Mouse (Mus musculus) embryonic facial prominence, embryonic 10.5 days (tissue): Measurements from ENCODE around the gene Ddx47. TPM values are rescaled to one million over a fixed set of nuclear protein-coding genes. Genes with fewer than 3 reads are reported as not detected.
A peak's percentile ranks its signal among the peaks of the same experiment; 100 is the strongest.

Experiments used
- DNase-seq: peaks from one replicate; pipeline ENCODE4 v3.0.0-alpha.2; 2017; ENCODE audit warnings: low spot score
- H3K27ac ChIP-seq: fragments of 300-500 bp; sonication (generic); replicated peaks from 2 replicates; pipeline ENCODE4 v1.5.1; 2016; ENCODE audit warnings: mild to moderate bottlenecking
- H3K27me3 ChIP-seq: fragments of 300-500 bp; sonication (generic); replicated peaks from 2 replicates; pipeline ENCODE4 v1.6.1; 2016; ENCODE audit warnings: low read depth, mild to moderate bottlenecking; ENCODE audit not compliant: poor library complexity, severe bottlenecking
- H3K36me3 ChIP-seq: fragments of 300-500 bp; sonication (generic); replicated peaks from 2 replicates; pipeline ENCODE4 v1.6.1; 2016; ENCODE audit warnings: mild to moderate bottlenecking, moderate library complexity
- H3K4me1 ChIP-seq: fragments of 300-500 bp; sonication (generic); 2 replicates; pipeline ENCODE4 v1.6.1; 2016
- H3K4me3 ChIP-seq: fragments of 300-500 bp; sonication (generic); 2 replicates; pipeline ENCODE4 v1.5.1; 2016; ENCODE audit warnings: mild to moderate bottlenecking, moderate library complexity
- H3K9me3 ChIP-seq: fragments of 300-500 bp; sonication (generic); 2 replicates; pipeline ENCODE4 v1.6.1; 2016; ENCODE audit warnings: mild to moderate bottlenecking
- WGBS: fragments of 180-500 bp; shearing (Covaris S2); methylation state at CpG from one replicate; pipeline ENCODE4 v1.1.7; 2016; 5-methylcytosine and 5-hydroxymethylcytosine counted together
- polyA plus RNA-seq: library from polyadenylated mRNA; unstranded; fragments of >200 nt; fragmentation: Nextera tagmentation; extraction: Ambion mirVana; gene quantifications from 2 replicates; pipeline ENCODE4 v1.2.1, GENCODE M21; 2016

Ddx47 gene
- polyA plus RNA-seq, 1 experiment from 2014 or later, result 113 TPM

DNA sequence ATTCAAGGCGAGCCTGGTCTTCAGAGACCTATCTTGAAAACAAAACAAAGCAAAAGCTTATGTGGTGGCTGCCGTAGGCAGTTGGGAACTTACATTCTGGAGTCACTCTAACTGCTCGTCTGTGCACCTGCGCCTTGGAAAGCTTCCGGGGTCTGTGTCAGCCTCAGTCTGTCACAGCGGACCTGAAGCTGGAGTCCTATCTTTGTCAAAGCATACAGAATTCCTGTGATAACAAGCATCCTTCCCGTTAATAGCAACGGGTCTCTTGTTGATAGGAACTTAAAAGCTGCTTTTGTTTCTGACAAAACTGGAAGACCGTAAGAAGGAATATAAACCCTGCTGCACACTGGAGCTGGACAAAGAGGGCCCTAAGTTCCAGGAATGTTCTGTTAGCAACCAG, 23.0 kb upstream of the Ddx47 start:
- H3K27me3 ChIP-seq, result peaks cover 8% of the 10 kb centered on the region
- no peak overlapping the region for H3K4me3 ChIP-seq
- WGBS, result 84% methylated on average over 9 of the region's 9 CpGs
- no peak for DNase-seq
- H3K9me3 ChIP-seq, result no peaks in the 10 kb centered on the region
- peaks cover 12% of the 10 kb centered on the region for H3K4me1 ChIP-seq
- no peak overlapping the region for H3K27ac ChIP-seq
- H3K36me3 ChIP-seq, result no peaks in the 10 kb centered on the region

DNA sequence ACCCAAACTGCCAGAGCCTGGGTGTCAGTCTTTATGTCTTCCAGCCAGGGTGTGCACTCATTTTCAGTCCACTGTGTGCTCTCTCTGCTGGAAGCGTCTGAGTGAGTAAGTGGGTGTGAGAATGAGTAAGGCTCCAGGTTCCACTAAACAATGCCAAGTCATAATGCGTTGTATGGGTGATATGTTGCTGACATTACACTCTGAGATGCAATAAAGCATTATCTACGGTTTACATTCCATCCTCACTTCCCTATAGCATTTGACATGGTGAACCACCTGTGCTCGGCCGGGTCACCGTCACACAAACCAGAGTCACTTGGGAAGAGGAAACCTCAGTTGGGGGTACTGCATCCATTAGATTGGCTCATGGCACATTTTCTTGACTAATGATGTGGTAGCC, 20.7 kb upstream of the Ddx47 start:
- peaks cover 8% of the 10 kb centered on the region for H3K4me1 ChIP-seq
- no peaks in the 10 kb centered on the region for H3K27me3 ChIP-seq
- H3K9me3 ChIP-seq, result no peaks in the 10 kb centered on the region
- WGBS, result 93% methylated on average over 6 of the region's 6 CpGs
- H3K36me3 ChIP-seq, result no peaks in the 10 kb centered on the region
- H3K27ac ChIP-seq, result no peak overlapping the region
- H3K4me3 ChIP-seq, result no peak overlapping the region
- DNase-seq, result no peak

DNA sequence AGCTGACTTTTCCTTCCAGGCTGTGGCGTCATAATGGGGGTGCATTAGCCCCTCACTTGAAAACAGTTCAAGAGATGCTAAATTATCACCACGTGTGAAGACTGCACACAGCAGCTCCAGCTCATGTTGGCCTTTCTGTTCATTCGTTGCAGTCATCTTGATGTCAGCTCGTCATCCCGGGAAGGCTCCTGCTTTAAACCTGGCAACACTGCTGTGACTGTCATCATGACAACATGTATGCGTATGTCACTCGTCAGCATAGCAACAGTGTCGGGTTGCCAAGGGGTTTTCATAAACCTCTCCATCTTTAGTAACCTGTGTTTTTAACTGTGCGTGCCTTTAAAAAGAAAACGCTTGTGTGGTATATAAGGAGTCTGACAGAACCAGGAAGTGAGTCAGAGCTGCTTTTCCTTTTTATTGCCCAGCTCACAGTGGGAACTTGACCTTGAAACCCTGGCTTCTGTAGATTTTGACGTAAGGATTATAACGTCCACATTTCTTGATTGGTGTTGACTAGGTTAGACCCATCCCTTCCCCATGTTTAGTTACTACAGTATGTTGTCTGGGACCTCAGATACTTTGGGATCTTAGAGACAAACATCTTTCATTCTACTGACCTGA, 17.3 kb upstream of the Ddx47 start:
- Histone ChIP-seq H3K9me3 (no peaks in the 10 kb centered on the region), H3K27ac (no peak overlapping the region), H3K36me3 (no peaks in the 10 kb centered on the region), H3K4me1 (peaks cover 11% of the 10 kb centered on the region), H3K27me3 (no peaks in the 10 kb centered on the region), H3K4me3 (no peak overlapping the region)
- no peak for DNase-seq
- whole genome bisulfite sequencing, result 74% methylated on average over 12 of the region's 12 CpGs

DNA sequence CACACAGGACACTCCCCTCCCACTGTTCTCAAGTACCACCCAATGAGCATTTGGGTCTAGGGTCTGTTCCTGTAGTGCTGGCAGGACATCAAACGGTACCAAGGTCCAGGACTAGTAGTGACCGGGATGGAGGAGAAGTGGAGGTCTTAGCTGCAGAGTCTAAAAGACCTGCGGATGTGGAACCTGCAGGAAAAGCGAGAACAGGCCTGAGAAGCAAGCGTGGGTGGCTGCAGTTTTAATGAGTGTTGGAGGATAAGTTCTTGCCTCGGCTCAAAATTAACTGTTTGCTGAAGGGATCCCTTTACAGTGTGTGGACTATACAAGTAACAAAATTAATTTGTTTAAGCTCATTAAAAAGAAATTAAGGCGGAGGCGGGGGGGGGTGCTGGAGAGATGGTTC, 16.4 kb upstream of the Ddx47 start:
- H3K4me3 ChIP-seq, result no peak overlapping the region
- WGBS, result 84% methylated on average over 8 of the region's 8 CpGs
- no peaks in the 10 kb centered on the region for H3K36me3 ChIP-seq
- no peak for DNase-seq
- no peaks in the 10 kb centered on the region for H3K27me3 ChIP-seq
- H3K27ac ChIP-seq, result no peak overlapping the region
- H3K4me1 ChIP-seq, result peaks cover 11% of the 10 kb centered on the region
- H3K9me3 ChIP-seq, result no peaks in the 10 kb centered on the region

DNA sequence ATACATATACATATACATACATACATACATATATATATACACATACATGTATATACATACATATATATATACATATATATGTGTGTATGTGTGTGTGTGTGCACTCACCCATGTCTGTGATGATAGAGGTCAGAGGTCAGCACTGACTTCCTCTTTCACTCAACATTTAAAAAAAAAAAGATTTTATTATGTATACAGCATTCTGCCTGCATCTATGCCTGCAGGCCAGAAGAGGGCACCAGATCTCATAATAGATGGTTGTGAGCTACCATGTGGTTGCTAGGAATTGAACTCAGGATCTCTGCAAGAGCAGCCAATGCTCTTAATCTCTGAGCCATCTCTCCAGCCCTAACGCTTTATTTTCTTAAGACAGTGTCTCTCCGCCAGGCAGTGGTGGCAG, 14.5 kb upstream of the Ddx47 start:
- whole genome bisulfite sequencing, result 80% methylated on average over 2 of the region's 2 CpGs
- Histone ChIP-seq H3K27me3 (no peaks in the 10 kb centered on the region), H3K9me3 (no peaks in the 10 kb centered on the region), H3K36me3 (no peaks in the 10 kb centered on the region), H3K4me3 (no peak overlapping the region), H3K4me1 (peaks cover 11% of the 10 kb centered on the region), H3K27ac (no peak overlapping the region)
- no peak for DNase-seq

DNA sequence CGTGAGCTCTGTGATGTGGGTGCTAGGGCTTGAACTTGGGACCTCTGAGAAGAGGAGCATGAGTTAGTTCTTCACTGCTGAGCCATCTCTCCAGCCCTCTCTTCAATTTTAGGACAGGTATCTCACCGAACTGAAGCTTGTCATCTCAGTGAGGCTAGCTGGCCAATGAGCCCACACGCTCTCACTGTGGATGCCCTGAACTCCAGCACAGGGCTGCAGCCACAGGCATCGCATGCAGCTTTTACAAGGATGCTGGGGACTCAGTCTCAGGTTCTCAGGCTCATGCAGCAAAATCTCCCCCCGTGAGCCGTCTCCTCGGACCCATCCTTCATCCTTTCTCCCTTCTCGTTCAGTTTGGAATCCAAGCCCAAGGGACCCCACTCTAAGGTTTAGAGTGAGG, 13.3 kb upstream of the Ddx47 start:
- H3K9me3 ChIP-seq, result no peaks in the 10 kb centered on the region
- no peak for DNase-seq
- H3K27me3 ChIP-seq, result no peaks in the 10 kb centered on the region
- no peaks in the 10 kb centered on the region for H3K36me3 ChIP-seq
- no peak overlapping the region for H3K27ac ChIP-seq
- H3K4me3 ChIP-seq, result no peak overlapping the region
- WGBS, result 83% methylated on average over 8 of the region's 8 CpGs
- peaks cover 11% of the 10 kb centered on the region for H3K4me1 ChIP-seq

DNA sequence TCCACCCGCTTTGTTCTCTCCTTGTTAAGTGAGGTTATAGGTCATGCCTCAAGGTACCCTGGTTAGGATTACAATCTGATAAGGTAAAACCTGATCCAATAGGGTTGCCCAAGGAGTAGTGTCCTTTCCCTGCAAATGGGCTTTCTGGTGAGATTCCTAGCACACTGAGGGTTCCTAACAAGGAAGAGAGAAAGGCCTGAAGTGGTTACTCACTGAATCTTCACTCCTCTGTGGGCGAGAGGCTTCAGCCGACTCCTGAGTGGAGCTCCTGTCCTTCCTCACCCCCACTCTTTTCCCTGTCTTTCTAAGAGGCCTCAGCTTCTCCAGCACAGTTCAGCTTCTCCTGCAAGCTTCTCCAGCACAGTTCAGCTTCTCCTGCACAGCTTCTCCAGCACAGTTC, 12.6 kb upstream of the Ddx47 start:
- H3K27ac ChIP-seq, result no peak overlapping the region
- H3K9me3 ChIP-seq, result no peaks in the 10 kb centered on the region
- H3K36me3 ChIP-seq, result no peaks in the 10 kb centered on the region
- WGBS, result 65% methylated on average over 3 of the region's 3 CpGs
- no peak for DNase-seq
- peaks cover 7% of the 10 kb centered on the region for H3K4me1 ChIP-seq
- no peaks in the 10 kb centered on the region for H3K27me3 ChIP-seq
- no peak overlapping the region for H3K4me3 ChIP-seq

DNA sequence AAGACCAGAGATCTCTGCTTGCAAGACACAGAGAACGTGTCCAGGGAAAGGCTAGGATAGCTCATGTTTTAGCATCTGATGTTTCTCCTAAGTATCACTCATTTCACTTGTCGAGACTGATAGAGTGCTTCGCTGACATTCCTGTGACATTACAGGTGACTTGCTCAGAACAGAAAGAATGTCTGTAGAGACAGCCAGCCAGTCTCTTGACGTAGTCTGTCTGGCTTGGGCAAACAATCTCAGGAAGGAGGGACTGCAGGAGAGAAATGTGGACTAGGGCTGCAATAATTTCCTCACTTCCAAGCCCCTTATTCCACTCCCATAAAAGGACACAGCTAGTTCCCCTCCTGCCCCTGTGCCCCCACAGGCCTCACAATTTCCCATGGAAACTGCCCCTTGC, 11.1 kb upstream of the Ddx47 start:
- no peak for DNase-seq
- Histone ChIP-seq H3K36me3 (no peaks in the 10 kb centered on the region), H3K27me3 (no peaks in the 10 kb centered on the region), H3K4me1 (0 out of 2 replicates have a peak, but pooled peaks cover 3% of the 10 kb centered on the region), H3K4me3 (no peak overlapping the region), H3K27ac (no peak overlapping the region), H3K9me3 (no peaks in the 10 kb centered on the region)
- WGBS, result 69% methylated on average over 4 of the region's 4 CpGs

DNA sequence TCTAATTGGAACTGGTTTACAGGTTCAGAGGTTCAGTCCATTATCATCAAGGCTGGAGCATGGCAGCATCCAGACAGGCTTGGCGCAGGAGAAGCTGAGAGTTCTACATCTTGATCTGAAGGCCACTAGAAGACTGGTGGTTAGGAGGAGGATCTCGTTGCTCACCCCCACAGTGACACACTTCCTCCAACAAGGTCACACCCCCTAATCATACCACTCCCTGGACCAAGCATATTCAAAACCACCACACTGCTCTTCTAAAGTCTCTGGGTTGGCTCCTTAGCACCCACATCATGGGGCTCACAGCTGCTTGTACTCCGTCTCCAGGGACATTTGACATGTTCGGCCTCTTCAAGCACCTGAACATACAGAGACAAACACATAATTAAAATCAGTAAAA, 9.4 kb upstream of the Ddx47 start:
- H3K9me3 ChIP-seq, result no peaks in the 10 kb centered on the region
- WGBS, result 87% methylated on average over 4 of the region's 4 CpGs
- 0 out of 2 replicates have a peak, but pooled peaks cover 3% of the 10 kb centered on the region for H3K4me1 ChIP-seq
- H3K36me3 ChIP-seq, result no peaks in the 10 kb centered on the region
- no peaks in the 10 kb centered on the region for H3K27me3 ChIP-seq
- DNase-seq, result no peak
- no peak overlapping the region for H3K27ac ChIP-seq
- no peak overlapping the region for H3K4me3 ChIP-seq

DNA sequence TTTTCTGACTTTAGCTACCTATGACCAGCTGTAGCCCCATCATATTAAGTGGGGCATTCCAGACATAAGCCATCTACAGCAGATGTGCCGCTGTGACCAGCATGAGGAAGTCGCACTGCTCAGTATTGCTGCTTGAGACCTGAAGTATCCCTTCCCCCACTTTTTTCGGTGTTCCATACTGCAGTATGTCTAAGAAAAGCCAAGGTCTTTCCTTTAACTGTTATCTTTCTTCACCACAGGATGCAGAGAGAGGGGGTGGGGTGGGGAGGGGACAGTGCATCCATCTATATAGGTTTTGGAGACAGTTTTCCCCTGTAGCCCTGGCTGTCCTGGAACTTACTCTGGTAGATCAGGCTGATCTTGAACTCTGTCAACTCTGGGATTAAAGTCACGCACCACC, 5.0 kb upstream of the Ddx47 start:
- H3K9me3 ChIP-seq, result no peaks in the 10 kb centered on the region
- no peak overlapping the region for H3K4me3 ChIP-seq
- H3K27me3 ChIP-seq, result no peaks in the 10 kb centered on the region
- H3K27ac ChIP-seq, result no peak overlapping the region
- WGBS, result 95% methylated on average over 4 of the region's 4 CpGs
- H3K36me3 ChIP-seq, result no peaks in the 10 kb centered on the region
- no peak for DNase-seq
- 0 out of 2 replicates have a peak, but pooled peaks cover 2% of the 10 kb centered on the region for H3K4me1 ChIP-seq

DNA sequence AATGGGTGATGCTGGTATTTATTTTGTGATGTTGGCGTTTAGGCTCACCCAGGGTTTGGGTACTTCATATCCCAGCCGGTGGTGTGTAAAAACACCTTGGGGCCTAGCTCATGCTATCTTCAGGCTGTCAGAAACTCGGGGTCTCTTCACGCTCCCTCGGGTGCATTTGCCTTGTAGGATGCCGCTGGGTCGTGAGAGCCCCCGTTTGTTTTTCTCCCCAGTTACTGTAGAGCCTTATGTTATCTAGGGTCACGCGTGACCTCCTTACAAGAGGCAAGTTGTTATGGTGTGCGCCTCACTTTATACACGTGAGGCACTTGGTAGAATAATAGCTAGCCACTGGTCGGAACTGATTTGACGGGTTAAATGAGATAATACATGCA, 313 bp downstream of the Ddx47 start:
- 2% methylated on average over 14 of the region's 14 CpGs for WGBS
- Histone ChIP-seq H3K9me3 (no peaks in the 10 kb centered on the region), H3K27me3 (no peaks in the 10 kb centered on the region), H3K4me3 (peak overlapping the region; percentile 90), H3K36me3 (peaks cover 37% of the 10 kb centered on the region), H3K27ac (peak overlapping the region; percentile 84), H3K4me1 (peaks cover 11% of the 10 kb centered on the region)
- no peak for DNase-seq

DNA sequence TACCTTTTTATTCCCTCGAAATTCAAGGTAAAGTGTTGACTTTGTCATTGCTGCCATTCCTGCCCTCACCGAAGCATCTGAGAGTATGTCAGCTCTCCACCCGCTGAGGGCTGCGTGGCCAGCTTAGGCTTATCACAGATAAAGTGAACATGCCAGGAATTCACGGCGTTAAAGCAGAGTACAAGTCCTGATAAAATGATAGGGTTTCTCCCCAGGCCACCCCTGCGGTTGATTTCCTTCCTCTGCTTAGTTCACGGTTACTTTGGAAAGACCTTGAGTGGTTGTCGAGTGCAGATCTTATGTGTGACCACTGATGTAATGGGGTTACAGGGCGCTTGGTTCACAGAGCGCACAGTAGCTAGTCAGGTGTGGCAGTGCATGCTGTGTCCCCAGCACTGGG, 5.8 kb downstream of the Ddx47 start:
- Histone ChIP-seq H3K9me3 (no peaks in the 10 kb centered on the region), H3K27me3 (no peaks in the 10 kb centered on the region), H3K4me1 (peaks cover 4% of the 10 kb centered on the region), H3K36me3 (peaks cover 91% of the 10 kb centered on the region), H3K27ac (no peak overlapping the region), H3K4me3 (no peak overlapping the region)
- 94% methylated on average over 11 of the region's 11 CpGs for WGBS
- no peak for DNase-seq

DNA sequence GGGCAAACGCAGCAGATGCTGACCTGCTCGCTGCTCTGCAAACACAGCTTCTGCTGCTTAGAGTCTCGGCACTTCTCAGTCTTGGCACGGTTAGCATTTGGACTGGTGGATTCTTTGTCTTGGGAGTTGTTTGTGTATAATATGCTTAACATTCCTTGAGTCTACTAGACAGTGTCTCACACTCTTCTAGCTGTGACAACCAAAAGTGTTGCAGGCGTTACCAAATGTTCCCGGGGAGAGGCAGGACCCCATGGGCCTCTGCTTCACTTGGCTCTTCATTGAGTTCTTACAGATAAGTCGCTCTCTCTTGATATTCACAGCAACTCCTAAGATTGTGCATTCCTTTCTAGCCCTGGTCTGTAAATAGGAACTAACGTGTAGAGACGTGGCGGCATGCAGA, 8.2 kb downstream of the Ddx47 start:
- peaks cover 100% of the 10 kb centered on the region for H3K36me3 ChIP-seq
- no peaks in the 10 kb centered on the region for H3K4me1 ChIP-seq
- H3K9me3 ChIP-seq, result no peaks in the 10 kb centered on the region
- no peak for DNase-seq
- H3K27me3 ChIP-seq, result no peaks in the 10 kb centered on the region
- H3K27ac ChIP-seq, result no peak overlapping the region
- no peak overlapping the region for H3K4me3 ChIP-seq
- 91% methylated on average over 10 of the region's 10 CpGs for WGBS

DNA sequence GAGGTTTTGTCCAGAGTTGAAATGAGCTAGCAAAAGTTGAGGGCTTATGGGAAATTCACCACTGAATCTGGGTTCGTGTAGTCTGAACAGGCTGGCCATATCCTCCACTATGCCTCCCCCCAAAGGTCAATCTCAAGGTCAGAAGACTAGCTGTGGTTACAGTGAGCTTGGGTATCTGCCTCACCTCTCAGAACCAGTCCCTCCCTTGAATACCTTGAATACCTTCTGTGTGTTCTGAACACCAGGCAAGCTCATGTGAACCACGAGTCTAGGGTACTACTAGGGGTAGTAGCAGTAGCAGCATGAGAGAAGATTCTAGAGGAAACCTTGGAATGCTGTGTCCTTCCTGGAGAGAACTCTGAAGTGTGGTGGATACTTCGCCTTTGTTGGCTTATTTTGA, 10.2 kb downstream of the Ddx47 start:
- no peak overlapping the region for H3K27ac ChIP-seq
- H3K9me3 ChIP-seq, result no peaks in the 10 kb centered on the region
- H3K27me3 ChIP-seq, result no peaks in the 10 kb centered on the region
- no peak for DNase-seq
- H3K4me3 ChIP-seq, result no peak overlapping the region
- WGBS, result 90% methylated on average over 3 of the region's 3 CpGs
- peaks cover 90% of the 10 kb centered on the region for H3K36me3 ChIP-seq
- H3K4me1 ChIP-seq, result no peaks in the 10 kb centered on the region
